Mouse (Mus musculus) stomach, postnatal 0 days (tissue): Measurements from ENCODE around the gene Rictor. TPM values are rescaled to one million over a fixed set of nuclear protein-coding genes. Genes with fewer than 3 reads are reported as not detected.

ENCODE experiments used
- ATAC-seq: fragments of 200-750 bp; cut with Nextera tagmentation; 2 replicates; pipeline ENCODE4 v1.8.0; 2017; ENCODE audit not compliant: low FRiP score, low TSS enrichment
- DNase-seq: peaks from one replicate; pipeline ENCODE4 v3.0.0-alpha.2; 2016; ENCODE audit warnings: low spot score
- H3K27ac ChIP-seq: fragments of 300-500 bp; sonication (generic); replicated peaks from 2 replicates; pipeline ENCODE4 v1.5.1; 2014; ENCODE audit warnings: mild to moderate bottlenecking, control low read depth
- H3K27me3 ChIP-seq: fragments of 300-500 bp; sonication (generic); 2 replicates; pipeline ENCODE4 v1.6.1; 2014; ENCODE audit warnings: low read length; ENCODE audit not compliant: control insufficient read depth, insufficient read depth
- H3K36me3 ChIP-seq: fragments of 300-500 bp; sonication (generic); 2 replicates; pipeline ENCODE4 v1.6.1; 2014; ENCODE audit warnings: low read length, mixed read lengths; ENCODE audit not compliant: control insufficient read depth, insufficient read depth
- H3K4me1 ChIP-seq: fragments of 300-500 bp; sonication (generic); replicated peaks from 2 replicates; pipeline ENCODE4 v1.6.1; 2014; ENCODE audit warnings: antibody characterized with exemption; ENCODE audit not compliant: control insufficient read depth, insufficient read depth
- H3K4me2 ChIP-seq: fragments of 300-500 bp; sonication (generic); replicated peaks from 2 replicates; pipeline ENCODE4 v1.6.1; 2014; ENCODE audit warnings: low read depth, mild to moderate bottlenecking, control low read depth, moderate library complexity
- H3K4me3 ChIP-seq: fragments of 300-500 bp; sonication (generic); 2 replicates; pipeline ENCODE4 v1.5.1; 2014; ENCODE audit warnings: low read depth, low read length, control low read depth
- H3K9ac ChIP-seq: fragments of 300-500 bp; sonication (generic); 2 replicates; pipeline ENCODE4 v1.6.1; 2014; ENCODE audit warnings: mild to moderate bottlenecking, low read length, control low read depth, mixed read lengths
- H3K9me3 ChIP-seq: fragments of 300-500 bp; sonication (generic); 2 replicates; pipeline ENCODE4 v1.6.1; 2016; ENCODE audit warnings: low read length; ENCODE audit not compliant: control insufficient read depth
- CTCF ChIP-seq: IDR thresholded peaks from 2 replicates; pipeline ENCODE4 v1.5.1; 2016; ENCODE audit warnings: antibody characterized with exemption, low read depth, mild to moderate bottlenecking, moderate library complexity
- EP300 ChIP-seq: optimal IDR thresholded peaks from 2 replicates; pipeline ENCODE3; 2016; ENCODE audit warnings: antibody characterized with exemption
- WGBS: fragments of 180-500 bp; shearing (Covaris S2); extraction: QIAGEN DNeasy Blood & Tissue Kit; methylation state at CpG from one replicate; pipeline ENCODE4 v1.1.7; 2014; 5-methylcytosine and 5-hydroxymethylcytosine counted together
- polyA plus RNA-seq: library from polyadenylated mRNA; unstranded; fragments of >200 nt; fragmentation: Nextera tagmentation; extraction: Ambion mirVana; gene quantifications from 2 replicates; pipeline ENCODE4 v1.2.1, GENCODE M21; 2015

Rictor gene
- polyA plus RNA-seq, 1 experiment from 2014 or later = 18.1 TPM

- H3K9me3 ChIP-seq = no peaks in the 10 kb centered on the region
- H3K27me3 ChIP-seq = no peaks in the 10 kb centered on the region
- H3K4me2 ChIP-seq = no peak overlapping the region
- no peaks in the 10 kb centered on the region; the same call in 1 of the 2 replicates for H3K4me1 ChIP-seq
- no peak overlapping the region for H3K27ac ChIP-seq
- H3K9ac ChIP-seq = no peak overlapping the region
- TF ChIP-seq EP300 = no peak
- TF ChIP-seq CTCF = no peak
- ATAC-seq = peak; percentile 66; the same call in 1 of the 2 replicates
- DNase-seq = no peak
- no peaks in the 10 kb centered on the region; the same call in 1 of the 2 replicates for H3K36me3 ChIP-seq
- WGBS = 71% methylated on average over 11 of the region's 11 CpGs
- H3K4me3 ChIP-seq = no peak overlapping the region
These were observed 14.4 kb downstream of the Rictor start for GRCm38 (mm10) chr15:6722405-6723176.

GRCm38 (mm10) chr15:6723338-6723737 lies 15.2 kb downstream of the Rictor start:
- TF ChIP-seq CTCF (peak; percentile 29), EP300 (no peak)
- Histone ChIP-seq H3K27ac (no peak overlapping the region), H3K9ac (no peak overlapping the region), H3K4me2 (no peak overlapping the region), H3K27me3 (no peaks in the 10 kb centered on the region), H3K36me3 (no peaks in the 10 kb centered on the region; the same call in 1 of the 2 replicates), H3K9me3 (no peaks in the 10 kb centered on the region), H3K4me1 (no peaks in the 10 kb centered on the region; the same call in 1 of the 2 replicates), H3K4me3 (no peak overlapping the region)
- DNase-seq = no peak
- ATAC-seq = no peak

- H3K4me2 ChIP-seq = no peak overlapping the region
- H3K9me3 ChIP-seq = no peaks in the 10 kb centered on the region
- no peak overlapping the region for H3K27ac ChIP-seq
- H3K4me1 ChIP-seq = no peaks in the 10 kb centered on the region; the same call in 1 of the 2 replicates
- no peaks in the 10 kb centered on the region for H3K27me3 ChIP-seq
- TF ChIP-seq CTCF = no peak
- no peak for TF ChIP-seq EP300
- H3K4me3 ChIP-seq = no peak overlapping the region
- ATAC-seq (no peak), DNase-seq (no peak)
- no peak overlapping the region for H3K9ac ChIP-seq
- H3K36me3 ChIP-seq = no peaks in the 10 kb centered on the region; the same call in 1 of the 2 replicates
- 73% methylated on average over 1 of the region's 1 CpGs for WGBS
These were observed 16.3 kb downstream of the Rictor start for GRCm38 (mm10) chr15:6724442-6724841.

GRCm38 (mm10) chr15:6726130-6726808 lies 18.1 kb downstream of the Rictor start:
- no peaks in the 10 kb centered on the region for H3K27me3 ChIP-seq
- H3K4me3 ChIP-seq = no peak overlapping the region
- DNase-seq = no peak
- TF ChIP-seq CTCF = no peak
- TF ChIP-seq EP300 = no peak
- no peak overlapping the region for H3K9ac ChIP-seq
- WGBS = 40% methylated on average over 5 of the region's 5 CpGs
- H3K4me2 ChIP-seq = no peak overlapping the region
- 0 out of 2 replicates have a peak, but pooled peaks have one; percentile 75 for ATAC-seq
- no peak overlapping the region for H3K27ac ChIP-seq
- H3K4me1 ChIP-seq = no peaks in the 10 kb centered on the region; the same call in 1 of the 2 replicates
- H3K36me3 ChIP-seq = no peaks in the 10 kb centered on the region
- no peaks in the 10 kb centered on the region for H3K9me3 ChIP-seq

GRCm38 (mm10) chr15:6733076-6733475 lies 24.9 kb downstream of the Rictor start:
- Histone ChIP-seq H3K4me1 (no peaks in the 10 kb centered on the region), H3K4me2 (no peak overlapping the region), H3K27ac (no peak overlapping the region), H3K27me3 (no peaks in the 10 kb centered on the region), H3K4me3 (no peak overlapping the region), H3K9me3 (no peaks in the 10 kb centered on the region), H3K9ac (no peak overlapping the region), H3K36me3 (no peaks in the 10 kb centered on the region)
- 76% methylated on average over 5 of the region's 5 CpGs for WGBS
- DNase-seq (no peak), ATAC-seq (no peak)
- no peak for TF ChIP-seq CTCF
- TF ChIP-seq EP300 = no peak

- Histone ChIP-seq H3K9ac (no peak overlapping the region), H3K27ac (no peak overlapping the region), H3K4me2 (no peak overlapping the region), H3K4me3 (no peak overlapping the region), H3K4me1 (no peaks in the 10 kb centered on the region), H3K27me3 (no peaks in the 10 kb centered on the region), H3K9me3 (no peaks in the 10 kb centered on the region), H3K36me3 (no peaks in the 10 kb centered on the region; the same call in 1 of the 2 replicates)
- ATAC-seq (no peak), DNase-seq (no peak)
- WGBS = 96% methylated on average over 2 of the region's 2 CpGs
- TF ChIP-seq CTCF = no peak
- TF ChIP-seq EP300 = no peak
These were observed 31.0 kb downstream of the Rictor start for GRCm38 (mm10) chr15:6739180-6739579.
